Mouse (Mus musculus) thymus, adult 2 months (tissue): Measurements from ENCODE around the gene Scrg1.

Source experiments
- CTCF ChIP-seq: fragments of 200-500 bp; IDR thresholded peaks from 2 replicates; pipeline ENCODE4 v1.5.1; 2012; ENCODE audit warnings: mild to moderate bottlenecking, control low read depth, low read length, moderate library complexity, borderline replicate concordance; ENCODE audit not compliant: control insufficient read depth, poor library complexity, insufficient read depth; ENCODE audit errors: extremely low read depth
- POLR2A ChIP-seq: fragments of 200-500 bp; IDR thresholded peaks from 2 replicates; pipeline ENCODE4 v1.6.1; 2012; ENCODE audit warnings: mild to moderate bottlenecking, low read length, control low read depth, moderate library complexity; ENCODE audit not compliant: control insufficient read depth, poor library complexity, insufficient read depth; ENCODE audit errors: extremely low read depth

DNA sequence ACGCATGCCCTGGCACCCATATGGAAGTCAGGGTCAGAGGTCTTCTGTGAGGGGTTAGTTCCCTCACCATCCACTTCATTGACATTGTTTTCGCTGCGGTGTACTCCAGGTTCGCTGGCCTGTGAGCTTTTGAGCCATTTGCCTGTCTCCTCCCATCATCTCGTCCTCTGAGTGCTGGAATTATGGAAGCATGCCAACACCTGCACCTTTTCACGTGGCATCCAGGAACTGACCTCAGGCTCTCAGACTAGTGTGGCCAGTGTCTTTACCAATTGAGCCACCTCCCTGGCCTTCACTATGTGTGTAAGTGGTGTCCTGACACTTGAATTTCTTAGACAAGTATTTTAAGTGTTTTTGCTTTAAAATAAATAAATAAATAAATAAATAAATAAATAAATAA lies 18.0 kb downstream of the Scrg1 start:
- no peak for TF ChIP-seq CTCF
- no peak for TF ChIP-seq POLR2A
